Mouse (Mus musculus) liver, postnatal 0 days (tissue): ENCODE measurements around the gene 4930412O13Rik.

Experiments used
- CTCF ChIP-seq: sonication (generic); IDR thresholded peaks from 2 replicates; pipeline ENCODE4 v1.5.1; 2016; ENCODE audit warnings: antibody characterized with exemption, low read depth
- EP300 ChIP-seq: IDR thresholded peaks from 2 replicates; pipeline ENCODE4 v1.6.1; 2016; ENCODE audit warnings: antibody characterized with exemption, low read depth, mild to moderate bottlenecking

DNA sequence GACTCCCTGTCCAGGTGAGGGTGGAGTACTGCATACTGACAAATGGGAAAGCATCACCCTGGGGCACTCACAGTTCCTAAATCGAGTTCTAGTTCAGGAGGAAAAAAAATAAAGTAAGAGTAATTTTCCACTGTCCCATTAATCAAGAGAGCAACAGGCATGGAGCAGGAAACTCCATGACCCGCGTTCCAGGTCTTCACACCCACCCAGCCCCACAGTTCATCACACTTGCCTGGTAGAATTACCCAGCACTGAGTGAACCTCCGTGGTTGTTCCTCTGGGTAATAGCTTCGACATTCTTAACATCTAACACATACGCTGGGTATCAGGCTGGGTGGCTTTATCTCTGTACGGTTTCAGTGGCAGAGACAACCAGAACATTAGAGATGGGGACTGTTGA, 47.3 kb upstream of the 4930412O13Rik start:
- TF ChIP-seq CTCF (no peak), EP300 (no peak)
